Mouse (Mus musculus) heart, embryonic 14.5 days (tissue): Measurements from ENCODE around the gene Orc1. TPM values are rescaled to one million over a fixed set of nuclear protein-coding genes. Genes with fewer than 3 reads are reported as not detected.

Experiments used
- ATAC-seq: fragments of 200-750 bp; cut with Nextera tagmentation; 2 replicates; pipeline ENCODE4 v1.8.0; 2017; ENCODE audit warnings: low read depth, moderate TSS enrichment; ENCODE audit not compliant: insufficient number of reproducible peaks, insufficient read depth, low FRiP score
- H3K27ac ChIP-seq, 2 experiments: fragments of 200-500 bp in 1 of 2; fragments of 300-500 bp in 1 of 2; sonication (generic) in 1 of 2; replicated peaks in 1 of 2; 2 replicates each; pipeline ENCODE4 v1.5.1; 2012 to 2014; ENCODE audit warnings: low read depth in 2 of 2, low read length in 2 of 2, control low read depth in 1 of 2, mild to moderate bottlenecking in 1 of 2, mixed read lengths in 1 of 2; ENCODE audit not compliant: control insufficient read depth in 1 of 2, insufficient read depth in 1 of 2
- H3K27me3 ChIP-seq: fragments of 300-500 bp; sonication (generic); 2 replicates; pipeline ENCODE4 v1.6.1; 2014; ENCODE audit warnings: mild to moderate bottlenecking, low read length, control low read depth; ENCODE audit not compliant: control insufficient read depth, insufficient read depth
- H3K36me3 ChIP-seq: fragments of 300-500 bp; sonication (generic); 2 replicates; pipeline ENCODE4 v1.6.1; 2014; ENCODE audit warnings: mild to moderate bottlenecking, control low read depth, low read length, mixed read lengths; ENCODE audit not compliant: control insufficient read depth, insufficient read depth
- H3K4me1 ChIP-seq, 2 experiments: fragments of 200-500 bp in 1 of 2; fragments of 300-500 bp in 1 of 2; sonication (generic) in 1 of 2; 2 replicates each; pipeline ENCODE4 v1.6.1; 2012 to 2014; ENCODE audit warnings: low read length in 2 of 2, control low read depth in 1 of 2, mixed read lengths in 1 of 2; ENCODE audit not compliant: control insufficient read depth in 2 of 2, insufficient read depth in 2 of 2
- H3K4me2 ChIP-seq: fragments of 300-500 bp; sonication (generic); 2 replicates; pipeline ENCODE4 v1.6.1; 2014; ENCODE audit warnings: mild to moderate bottlenecking, low read length
- H3K4me3 ChIP-seq, 2 experiments: fragments of 200-500 bp in 1 of 2; fragments of 300-500 bp in 1 of 2; sonication (generic) in 1 of 2; 2 replicates each; pipeline ENCODE4 v1.5.1; 2012 to 2014; ENCODE audit warnings: low read length in 2 of 2, mild to moderate bottlenecking in 2 of 2, control low read depth in 1 of 2, low read depth in 1 of 2, moderate library complexity in 1 of 2; ENCODE audit not compliant: control insufficient read depth in 1 of 2, insufficient read depth in 1 of 2
- H3K9ac ChIP-seq: fragments of 300-500 bp; sonication (generic); 2 replicates; pipeline ENCODE4 v1.6.1; 2014; ENCODE audit warnings: mild to moderate bottlenecking, low read length
- H3K9me3 ChIP-seq: fragments of 300-500 bp; sonication (generic); 2 replicates; pipeline ENCODE4 v1.6.1; 2016; ENCODE audit warnings: low read length, control low read depth; ENCODE audit not compliant: control insufficient read depth
- WGBS: fragments of 180-500 bp; shearing (Covaris S2); extraction: QIAGEN DNeasy Blood & Tissue Kit; methylation state at CpG from one replicate; pipeline ENCODE4 v1.1.7; 2014; 5-methylcytosine and 5-hydroxymethylcytosine counted together
- polyA plus RNA-seq: library from polyadenylated mRNA; unstranded; fragments of >200 nt; fragmentation: Nextera tagmentation; extraction: Ambion mirVana; gene quantifications from 2 replicates; pipeline ENCODE4 v1.2.1, GENCODE M21; 2014

The Orc1 gene
- polyA plus RNA-seq, 1 experiment from 2014 or later = 3.4 TPM

GRCm38 (mm10) chr4:108598306-108598705 is 19.1 kb downstream of the Orc1 start:
- 0 out of 2 replicates have a peak, but pooled peaks cover 2% of the 10 kb centered on the region for H3K9me3 ChIP-seq
- H3K4me3 ChIP-seq = no peak overlapping the region
- 72% methylated on average over 4 of the region's 4 CpGs for WGBS
- peaks cover 40% of the 10 kb centered on the region for H3K36me3 ChIP-seq
- H3K9ac ChIP-seq = no peak overlapping the region
- peak overlapping the region in 1 of 2 experiments; percentile 33; a peak in 1 of 4 replicates for H3K27ac ChIP-seq
- peaks cover 0 to 2% of the 10 kb centered on the region in 2 experiments; a peak in 1 of 4 replicates for H3K4me1 ChIP-seq
- ATAC-seq = no peak
- H3K4me2 ChIP-seq = no peak overlapping the region
- no peaks in the 10 kb centered on the region for H3K27me3 ChIP-seq

GRCm38 (mm10) chr4:108601870-108602269 is 22.6 kb downstream of the Orc1 start:
- ATAC-seq = no peak
- no peak overlapping the region for H3K9ac ChIP-seq
- 0 out of 2 replicates have a peak, but pooled peaks cover 2% of the 10 kb centered on the region for H3K9me3 ChIP-seq
- no peaks in the 10 kb centered on the region for H3K4me1 ChIP-seq
- WGBS = 95% methylated on average over 7 of the region's 7 CpGs
- peaks cover 61% of the 10 kb centered on the region for H3K36me3 ChIP-seq
- no peak overlapping the region for H3K27ac ChIP-seq
- H3K4me2 ChIP-seq = no peak overlapping the region
- no peak overlapping the region for H3K4me3 ChIP-seq
- H3K27me3 ChIP-seq = no peaks in the 10 kb centered on the region

GRCm38 (mm10) chr4:108608651-108609050 is 29.4 kb downstream of the Orc1 start:
- Histone ChIP-seq H3K36me3 (peaks cover 41% of the 10 kb centered on the region), H3K4me3 (no peak overlapping the region), H3K27me3 (no peaks in the 10 kb centered on the region), H3K9ac (no peak overlapping the region), H3K4me1 (no peaks in the 10 kb centered on the region), H3K4me2 (no peak overlapping the region), H3K9me3 (no peaks in the 10 kb centered on the region), H3K27ac (no peak overlapping the region)
- no peak for ATAC-seq
- 96% methylated on average over 3 of the region's 3 CpGs for WGBS

GRCm38 (mm10) chr4:108610935-108611334 is 31.7 kb downstream of the Orc1 start:
- WGBS = 82% methylated on average over 5 of the region's 5 CpGs
- no peak overlapping the region for H3K27ac ChIP-seq
- no peak overlapping the region for H3K9ac ChIP-seq
- H3K9me3 ChIP-seq = no peaks in the 10 kb centered on the region
- no peak overlapping the region for H3K4me2 ChIP-seq
- no peak overlapping the region for H3K4me3 ChIP-seq
- H3K27me3 ChIP-seq = no peaks in the 10 kb centered on the region
- ATAC-seq = no peak
- no peaks in the 10 kb centered on the region for H3K4me1 ChIP-seq
- H3K36me3 ChIP-seq = peaks cover 27% of the 10 kb centered on the region

GRCm38 (mm10) chr4:108618586-108618985 is 39.4 kb downstream of the Orc1 start:
- Histone ChIP-seq H3K27me3 (no peaks in the 10 kb centered on the region), H3K9me3 (no peaks in the 10 kb centered on the region), H3K4me3 (peak overlapping the region; percentile 67 to 83; a peak in 3 of 4 replicates), H3K9ac (peak overlapping the region; percentile 92; the same call in 1 of the 2 replicates), H3K27ac (no peak overlapping the region; a peak in 2 of 4 replicates), H3K4me2 (peak overlapping the region; percentile 88), H3K36me3 (peaks cover 12% of the 10 kb centered on the region; the same call in 1 of the 2 replicates), H3K4me1 (peaks cover 7 to 15% of the 10 kb centered on the region in 2 experiments)
- ATAC-seq = no peak
- WGBS = 58% methylated on average over 4 of the region's 4 CpGs

- Histone ChIP-seq H3K27me3 (no peaks in the 10 kb centered on the region), H3K4me2 (peak overlapping the region; percentile 88), H3K36me3 (peaks cover 11% of the 10 kb centered on the region), H3K9ac (peak overlapping the region; percentile 92), H3K27ac (peak overlapping the region; percentile 78 to 84), H3K9me3 (no peaks in the 10 kb centered on the region), H3K4me3 (peak overlapping the region; percentile 67 to 83), H3K4me1 (peaks cover 7 to 15% of the 10 kb centered on the region in 2 experiments)
- 0 out of 2 replicates have a peak, but pooled peaks have one; percentile 8 for ATAC-seq
- 3% methylated on average over 10 of the region's 10 CpGs for WGBS
These were observed 39.9 kb downstream of the Orc1 start for GRCm38 (mm10) chr4:108619165-108619564.

GRCm38 (mm10) chr4:108619587-108620341 is 40.5 kb downstream of the Orc1 start, which contains the start of gene Cc2d1b:
Gene Cc2d1b, plus strand, starts transcription at chr4:108619940.
- WGBS = under 1% methylated on average over 79 of the region's 86 CpGs
- H3K9me3 ChIP-seq = no peaks in the 10 kb centered on the region

More at GRCm38 (mm10) chr4:108619587-108620341, 40.5 kb downstream of the Orc1 start, which contains the start of gene Cc2d1b:
- H3K36me3 ChIP-seq = peaks cover 16% of the 10 kb centered on the region
- peak within 1 kb of the TSS; percentile 88 for H3K4me2 ChIP-seq
- H3K27ac ChIP-seq = peak within 1 kb of the TSS; percentile 78 to 84
- H3K9ac ChIP-seq = peak within 1 kb of the TSS; percentile 92
- ATAC-seq = peak; percentile 92
- H3K4me1 ChIP-seq = peaks cover 7 to 15% of the 10 kb centered on the region in 2 experiments
- H3K4me3 ChIP-seq = peak within 1 kb of the TSS; percentile 67 to 83
- no peaks in the 10 kb centered on the region for H3K27me3 ChIP-seq
